Mouse (Mus musculus): Measurements from ENCODE around the gene Trabd. TPM values are rescaled to one million over a fixed set of nuclear protein-coding genes. Genes with fewer than 3 reads are reported as not detected.

The Trabd gene
- total and polyA plus RNA-seq, 3 experiments = 39.2 to 74.7 (median 49.5) TPM

DNA sequence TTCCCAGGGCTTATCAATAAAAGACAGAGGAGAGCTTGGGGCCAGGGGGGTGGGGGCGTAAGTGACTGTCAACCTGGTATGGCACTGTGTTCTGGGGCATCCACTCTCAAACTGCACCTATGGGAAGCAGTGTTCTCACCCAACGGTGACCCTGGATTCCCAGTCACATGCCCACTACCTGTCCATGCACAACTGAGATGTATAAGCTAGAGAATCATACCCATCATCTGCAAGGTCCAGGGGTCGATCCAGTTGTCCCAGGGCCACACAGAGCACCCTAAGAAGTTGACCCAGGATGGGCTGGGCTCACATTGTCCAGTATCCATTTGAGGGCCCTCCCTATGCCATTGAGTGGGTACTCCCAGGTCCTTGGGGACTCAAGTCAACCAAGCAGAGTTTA, 49.4 kb downstream of the Trabd start:
- H3K4me3 ChIP-seq (replicated peaks in 1 of 3; ENCODE audit: low read depth in 2 of 3, low read length in 2 of 3, poor library complexity in 1 of 3) = no peak overlapping the region
- TF ChIP-seq GABPA (IDR thresholded peaks at IDR 0.05; ENCODE audit: insufficient replicate concordance, low read depth, low read length) (no peak), ZC3H11A (IDR thresholded peaks at IDR 0.05; ENCODE audit: low read depth, low read length) (no peak), BHLHE40 (IDR thresholded peaks at IDR 0.05; ENCODE audit: low read depth, low read length) (no peak), NELFE (IDR thresholded peaks at IDR 0.05; ENCODE audit: low read depth, low read length) (no peak), MEF2A (IDR thresholded peaks at IDR 0.05; ENCODE audit: borderline replicate concordance, low read depth, low read length) (no peak), RAD21 (IDR thresholded peaks at IDR 0.05; ENCODE audit: low read depth, low read length) (no peak), USF1 (IDR thresholded peaks at IDR 0.05; ENCODE audit: low read depth, low read length) (no peak), SIN3A (IDR thresholded peaks at IDR 0.05; ENCODE audit: low read length) (no peak), MXI1 (IDR thresholded peaks at IDR 0.05; ENCODE audit: low read depth, low read length) (no peak), HCFC1 (IDR thresholded peaks at IDR 0.05; ENCODE audit: low read depth, low read length) (no peak), POLR2A (IDR thresholded peaks at IDR 0.05; ENCODE audit: low read depth, low read length) (no peak), ZKSCAN1 (IDR thresholded peaks at IDR 0.05; ENCODE audit: borderline replicate concordance, low read depth, low read length) (no peak), JUND (conservative IDR thresholded peaks at IDR 0.05; ENCODE audit: low read depth, low read length) (no peak), TBP (conservative IDR thresholded peaks at IDR 0.05; ENCODE audit: low read depth, low read length) (no peak), MAZ (IDR thresholded peaks at IDR 0.05; ENCODE audit: low read depth, low read length) (no peak), CTCF (conservative IDR thresholded peaks at IDR 0.05 in 1 of 2, IDR thresholded peaks at IDR 0.05 in 1 of 2; ENCODE audit: low read depth in 2 of 2, low read length in 2 of 2) (no peak), ETS1 (conservative IDR thresholded peaks at IDR 0.05; ENCODE audit: low read depth, low read length) (no peak), ZMIZ1 (IDR thresholded peaks at IDR 0.05; ENCODE audit: low read depth, low read length) (no peak), CHD2 (IDR thresholded peaks at IDR 0.05; ENCODE audit: low read length) (no peak), MAFK (IDR thresholded peaks at IDR 0.05; ENCODE audit: insufficient replicate concordance, low read length) (no peak)
- H3K4me2 ChIP-seq (ENCODE audit: insufficient read depth, low read depth, poor library complexity, severe bottlenecking) = no peak overlapping the region
- H3K27ac ChIP-seq (ENCODE audit: insufficient read depth, low read depth) = no peak overlapping the region
- no peak for DNase-seq (ENCODE audit: extremely low read depth)
- no peak overlapping the region for H3K9ac ChIP-seq (ENCODE audit: insufficient read depth, low read depth)
- peaks cover 18% of the 10 kb centered on the region for H3K79me2 ChIP-seq (replicated peaks; ENCODE audit: control insufficient read depth, extremely low read depth, insufficient read depth, poor library complexity, severe bottlenecking)
- no peaks in the 10 kb centered on the region for H3K9me3 ChIP-seq (replicated peaks; ENCODE audit: low read length)
- H3K27me3 ChIP-seq (replicated peaks) = no peaks in the 10 kb centered on the region
- in situ Hi-C loops (cut with MboI; ENCODE audit: low pct_ligation_motif_present, low pct_unique_long_range_greater_than_20kb, low sequenced_read_pairs) (loop anchor here (25.0 kb wide), 1 partner anchor 238 kb away; the partner anchor contains the start of genes Lmf2, Ncaph2 and Sco2), dilution Hi-C loops (cut with MboI; ENCODE audit: extremely low pct_ligation_motif_present, extremely low pct_unique_long_range_greater_than_20kb, low sequenced_read_pairs) (no loop called here)
- peaks cover 15 to 53% of the 10 kb centered on the region in 2 experiments for H3K36me3 ChIP-seq (replicated peaks in 1 of 2; ENCODE audit: control insufficient read depth in 1 of 2, insufficient read depth in 1 of 2, low read length in 1 of 2)
- H3K4me1 ChIP-seq (ENCODE audit: control insufficient read depth in 1 of 2, insufficient read depth in 2 of 2) = peaks cover 14 to 47% of the 10 kb centered on the region in 2 experiments

DNA sequence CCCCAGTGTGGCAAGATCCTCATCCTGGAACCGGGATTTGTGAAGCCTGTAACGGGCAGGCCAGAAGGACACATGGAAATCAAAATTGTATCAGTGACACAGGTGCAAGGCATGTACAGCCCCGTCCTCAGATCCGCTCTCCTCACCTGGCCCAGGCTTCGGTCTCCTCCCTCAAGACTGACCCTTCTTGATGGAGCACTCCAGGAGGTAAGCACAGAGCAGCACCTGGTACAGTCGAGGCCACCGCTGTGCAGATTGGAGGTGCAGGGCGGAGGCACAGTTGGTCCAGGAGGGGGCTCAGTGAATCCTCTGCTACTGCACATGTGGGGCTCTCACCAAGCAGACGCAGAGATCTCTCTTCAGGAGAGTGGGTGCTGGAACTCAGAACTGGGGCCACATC, 50.4 kb downstream of the Trabd start:
- Histone ChIP-seq H3K36me3 (replicated peaks in 1 of 2; ENCODE audit: control insufficient read depth in 1 of 2, insufficient read depth in 1 of 2, low read length in 1 of 2) (peaks cover 9 to 43% of the 10 kb centered on the region in 2 experiments), H3K27me3 (replicated peaks) (peaks cover 9% of the 10 kb centered on the region), H3K79me2 (replicated peaks; ENCODE audit: control insufficient read depth, extremely low read depth, insufficient read depth, poor library complexity, severe bottlenecking) (peaks cover 17% of the 10 kb centered on the region), H3K9me3 (replicated peaks; ENCODE audit: low read length) (no peaks in the 10 kb centered on the region), H3K4me3 (replicated peaks in 1 of 3; ENCODE audit: low read depth in 2 of 3, low read length in 2 of 3, poor library complexity in 1 of 3) (no peak overlapping the region), H3K4me2 (ENCODE audit: insufficient read depth, low read depth, poor library complexity, severe bottlenecking) (no peak overlapping the region), H3K27ac (ENCODE audit: insufficient read depth, low read depth) (no peak overlapping the region), H3K4me1 (ENCODE audit: control insufficient read depth in 1 of 2, insufficient read depth in 2 of 2) (peaks cover 9 to 51% of the 10 kb centered on the region in 2 experiments), H3K9ac (ENCODE audit: insufficient read depth, low read depth) (no peak overlapping the region)
- in situ Hi-C loops (cut with MboI; ENCODE audit: low pct_ligation_motif_present, low pct_unique_long_range_greater_than_20kb, low sequenced_read_pairs) (loop anchor here (5.0 kb wide), 1 partner anchor 82 kb away; no protein-coding TSS in a partner anchor), dilution Hi-C loops (cut with MboI; ENCODE audit: extremely low pct_ligation_motif_present, extremely low pct_unique_long_range_greater_than_20kb, low sequenced_read_pairs) (no loop called here)
- DNase-seq (ENCODE audit: extremely low read depth) = no peak
- TF ChIP-seq JUN (IDR thresholded peaks at IDR 0.05; ENCODE audit: insufficient read depth, low read depth, low read length) (no peak), POLR2AphosphoS2 (IDR thresholded peaks at IDR 0.05; ENCODE audit: low read depth, low read length) (no peak), JUND (conservative IDR thresholded peaks at IDR 0.05; ENCODE audit: low read depth, low read length) (no peak)

Measured in CH12.LX (cell line).